Mouse (Mus musculus) adrenal gland, adult 10 weeks (tissue): Measurements from ENCODE around the gene Abl1. TPM values are rescaled to one million over a fixed set of nuclear protein-coding genes. Genes with fewer than 3 reads are reported as not detected.

Experiments
- polyA plus RNA-seq: library from polyadenylated mRNA; stranded (reverse); fragments of 350-450 nt; fragmentation: Illumina TruSeq; extraction: RNeasy Lipid Tissue Mini Kit (QIAGEN cat#74804); gene quantifications from one replicate; pipeline ENCODE4 v1.2.3, GENCODE M21; 2014; ENCODE audit warnings: low read depth, low replicate concordance

Gene Abl1
- polyA plus RNA-seq, result 51.7 TPM

DNA sequence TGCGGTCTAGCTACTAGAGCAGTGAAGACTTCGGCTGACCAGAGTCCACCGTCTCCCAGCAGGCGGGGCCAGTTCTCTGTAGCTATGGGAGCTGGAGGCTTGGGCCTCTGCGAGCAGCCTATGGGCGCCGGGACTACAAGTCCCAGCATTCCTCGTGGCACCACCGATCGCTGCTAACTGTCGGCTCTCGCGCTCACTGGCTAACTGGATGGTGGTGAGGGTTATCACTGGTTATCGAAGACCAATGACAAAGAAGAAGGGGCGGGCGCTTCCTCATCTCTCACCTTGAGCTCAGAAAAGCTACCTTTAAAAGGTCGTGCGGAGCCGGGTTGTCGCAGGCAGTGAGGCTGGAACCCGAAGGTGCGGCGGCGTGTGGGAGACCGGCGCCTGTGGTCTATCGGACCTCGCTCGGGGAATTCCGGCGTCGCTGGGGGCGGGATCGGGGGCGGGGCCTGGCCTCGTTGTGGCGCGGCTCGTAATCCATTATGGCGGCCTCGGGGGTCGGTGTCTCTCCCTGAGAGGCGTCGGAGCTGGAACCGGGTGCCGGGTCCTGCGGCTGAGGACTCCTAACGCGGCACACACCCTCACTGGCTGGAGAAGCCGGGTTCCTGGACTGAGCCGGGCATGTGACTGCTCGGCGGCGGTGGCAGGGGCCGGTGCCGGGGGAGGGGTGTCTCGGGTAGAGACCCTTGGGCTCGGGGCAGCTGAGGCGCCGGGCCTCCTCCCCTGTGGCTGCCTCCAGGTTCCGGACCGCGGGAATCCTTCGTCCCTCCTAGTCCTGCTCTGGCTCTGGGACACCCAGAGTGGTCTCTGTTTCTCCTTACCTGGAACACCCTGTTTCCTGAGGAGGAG lies at the start of gene Abl1:
Gene Abl1 (plus strand): TSS at position 303 of the 852 bp plus-strand sequence.

DNA sequence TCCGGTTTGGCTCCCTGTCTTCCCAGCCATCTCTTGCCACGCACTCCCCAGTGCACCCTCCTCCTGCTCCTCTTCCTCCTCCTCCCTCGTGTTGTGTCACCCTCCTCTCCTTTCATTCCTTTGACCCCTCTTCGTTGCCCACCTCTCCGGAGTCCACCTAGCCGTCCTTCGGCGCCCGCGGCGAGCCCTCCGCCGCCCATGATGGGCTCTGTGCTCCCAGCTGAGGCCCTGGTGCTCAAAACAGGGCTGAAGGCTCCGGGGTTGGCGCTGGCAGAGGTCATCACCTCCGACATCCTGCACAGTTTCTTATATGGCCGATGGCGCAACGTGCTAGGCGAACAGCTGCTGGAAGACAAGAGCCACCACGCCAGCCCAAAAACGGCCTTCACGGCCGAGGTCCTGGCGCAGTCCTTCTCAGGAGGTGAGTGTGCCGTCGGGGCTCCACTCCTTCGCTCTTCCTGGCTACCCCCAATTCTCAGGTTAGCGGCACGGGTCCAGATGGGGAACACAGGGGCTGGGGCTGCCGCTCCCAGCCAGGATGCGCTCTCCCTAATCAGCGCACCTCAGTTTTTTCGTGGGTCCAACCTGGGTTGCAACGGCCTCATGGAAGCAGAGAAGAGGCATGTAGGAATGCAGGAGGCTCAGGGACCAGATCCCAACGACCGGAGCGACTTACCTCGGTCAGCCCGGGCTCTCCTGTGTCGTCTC lies 48.1 kb upstream of the Abl1 start, which contains the start of gene Prdm12:
Gene Prdm12 (plus strand): TSS at position 137 of the 708 bp plus-strand sequence.

DNA sequence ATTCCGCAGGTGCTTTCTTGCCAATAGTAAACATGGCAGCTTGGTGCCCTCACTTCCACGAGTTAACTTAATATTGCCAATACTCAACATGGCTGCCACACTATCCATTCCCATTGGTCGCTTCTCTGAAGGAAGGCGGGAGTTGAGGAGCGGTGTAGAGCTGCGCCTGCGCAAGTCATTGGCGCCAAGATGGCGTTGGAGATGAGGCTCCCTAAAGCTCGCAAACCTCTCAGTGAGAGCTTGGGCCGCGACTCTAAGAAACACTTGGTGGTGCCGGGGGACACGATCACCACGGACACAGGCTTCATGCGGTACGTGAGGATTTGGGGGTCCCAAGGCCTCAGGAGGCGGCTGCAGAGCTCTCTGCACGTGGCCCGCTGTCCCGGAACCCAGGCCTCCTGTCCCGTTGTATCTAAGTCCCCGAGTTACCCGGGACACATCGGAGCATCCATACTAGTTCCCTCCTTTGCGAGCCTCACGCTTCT lies 17.6 kb upstream of the Abl1 start, which contains the start of gene Exosc2:
Gene Exosc2 (plus strand): TSS at position 165 of the 485 bp plus-strand sequence.

DNA sequence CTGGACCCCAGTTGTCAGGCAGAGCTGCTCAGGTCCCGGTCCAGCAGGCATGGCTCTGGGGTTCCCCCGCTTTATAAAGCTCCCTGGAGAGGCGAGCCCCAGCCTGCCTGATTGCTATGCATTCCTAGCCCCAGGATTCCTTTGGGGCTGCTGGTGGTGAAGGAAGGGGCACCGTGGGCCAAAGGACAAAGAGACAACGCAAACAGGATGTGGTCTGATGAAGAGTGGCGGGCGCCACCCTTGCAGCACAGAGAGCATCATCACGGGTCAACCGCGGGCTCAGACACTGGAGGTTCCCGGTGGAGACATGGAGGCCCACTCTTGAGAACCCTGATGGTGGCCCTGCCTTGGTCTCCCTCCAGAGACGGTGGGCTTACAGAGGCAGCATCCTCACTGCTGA lies 122.3 kb downstream of the Abl1 start, which contains the start of gene Qrfp:
Gene Qrfp (minus strand): TSS at position 137 of the 400 bp plus-strand sequence.

DNA sequence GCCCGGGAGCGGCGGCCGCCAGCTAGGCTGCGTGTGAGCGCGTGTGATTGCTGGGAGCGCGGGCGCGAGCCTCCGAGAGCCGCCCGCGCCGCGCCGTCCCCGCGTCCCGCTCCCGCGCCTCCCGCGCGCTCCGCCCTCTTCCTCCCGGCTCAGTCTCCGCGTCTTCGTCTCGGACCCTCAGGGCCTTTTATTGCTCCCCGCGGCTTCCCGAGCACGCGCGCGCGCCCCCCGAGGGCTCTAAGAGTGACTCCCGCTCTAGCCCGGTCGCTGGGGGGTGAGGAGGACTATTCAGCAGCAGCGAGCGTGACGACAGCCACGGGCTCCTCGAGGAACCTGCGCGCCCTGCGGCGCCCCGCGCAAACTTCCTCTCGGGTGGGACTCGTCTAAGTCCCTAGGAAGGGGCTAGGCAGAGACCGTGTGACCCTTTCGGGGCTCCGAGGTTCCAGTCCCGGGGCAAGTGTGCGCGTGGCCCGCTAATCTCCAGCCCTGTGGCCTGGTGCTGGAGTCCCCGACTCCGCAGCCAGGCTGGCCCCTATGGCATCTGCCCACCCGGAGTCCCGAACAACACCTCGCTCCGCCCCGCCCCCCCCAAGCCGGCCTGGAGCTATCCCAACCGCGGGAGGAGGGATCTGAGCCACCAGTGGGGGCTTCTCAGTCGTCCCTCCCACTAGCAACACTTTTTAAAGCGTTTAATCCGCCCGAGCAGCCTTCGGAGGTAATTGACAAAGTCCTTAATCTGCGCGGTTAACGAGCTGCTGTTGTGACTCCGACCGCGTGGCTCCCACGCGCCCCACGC lies 157.9 kb downstream of the Abl1 start, which contains the start of gene Fibcd1:
Gene Fibcd1 (minus strand): TSS at position 110 of the 796 bp plus-strand sequence.

Other genes with a start within 250 kb of the Abl1 start
- gene Ass1, start 218.2 kb upstream of the Abl1 start, polyA plus RNA-seq, result 2.6 TPM
- gene Fubp3, start 115.7 kb upstream of the Abl1 start, polyA plus RNA-seq, result 59.7 TPM
- gene Prdm12, start 48.3 kb upstream of the Abl1 start, polyA plus RNA-seq, result not detected
- 13.3 TPM for gene Exosc2, start 17.7 kb upstream of the Abl1 start, polyA plus RNA-seq
- not detected for gene Qrfp, start 122.2 kb downstream of the Abl1 start, polyA plus RNA-seq
- gene Fibcd1, start 157.6 kb downstream of the Abl1 start, polyA plus RNA-seq, result not detected
- 0.87 TPM for gene Lamc3, start 198.9 kb downstream of the Abl1 start, polyA plus RNA-seq